18 mouse cellular contexts compared by ENCODE assay signal in genomic region chr5:3382343-3383040, GRCm38 (mm10). TPM values are rescaled to one million over a fixed set of nuclear protein-coding genes. Genes with fewer than 3 reads are reported as not detected.
DNase-seq lines count a peak whose midpoint lies in the region; ATAC-seq and TF ChIP-seq lines count a peak whose summit lies in the region.
"Had no signal": no experiment of that assay in that cellular context is flagged by ENCODE, and none has a peak within 500 bp of the region (broad histone marks: within the 10 kb centered on the region; RNA-seq: fewer than 3 reads in every experiment).

No protein-coding gene starts in this region.

- peak overlapping the region; percentile 14 for H3K9ac ChIP-seq in heart, adult 2 months (ENCODE audit: low read depth, low read length)
- no peak overlapping the region for H3K9ac ChIP-seq in lung, postnatal 0 days (replicated peaks; ENCODE audit: low read depth)
- no peak overlapping the region for H3K9ac ChIP-seq in neural tube, embryonic 15.5 days (replicated peaks)
- H3K9ac ChIP-seq: forebrain, embryonic 12.5 days; kidney, embryonic 15.5 days; liver, embryonic 13.5 days; neural tube, embryonic 13.5 days had no signal

- TF ChIP-seq CTCF in heart, adult 2 months (IDR thresholded peaks at IDR 0.05), result no peak
- no peak for TF ChIP-seq CTCF in lung, postnatal 0 days (IDR thresholded peaks at IDR 0.05)

- intact Hi-C loops in heart, adult 2 months (cut with DNase I), result no loop called here

- 58% methylated on average over 13 of the region's 13 CpGs for WGBS in heart, adult 2 months
- 71% methylated on average over 13 of the region's 13 CpGs for WGBS in lung, postnatal 0 days
- WGBS in neural tube, embryonic 15.5 days, result 79% methylated on average over 13 of the region's 13 CpGs

- H3K27ac ChIP-seq in heart, adult 2 months, result peak overlapping the region; percentile 68
- H3K27ac ChIP-seq in lung, postnatal 0 days (ENCODE audit: low read length), result no peak overlapping the region
- H3K27ac ChIP-seq in neural tube, embryonic 15.5 days (replicated peaks), result no peak overlapping the region
- H3K27ac ChIP-seq: forebrain, embryonic 12.5 days; hindbrain, embryonic 10.5 days; kidney, embryonic 15.5 days; liver, embryonic 13.5 days; neural tube, embryonic 13.5 days had no signal

- H3K9me3 ChIP-seq in lung, postnatal 0 days (ENCODE audit: low read length), result no peaks in the 10 kb centered on the region
- no peaks in the 10 kb centered on the region for H3K9me3 ChIP-seq in neural tube, embryonic 15.5 days (replicated peaks)
- H3K9me3 ChIP-seq: forebrain, embryonic 12.5 days; hindbrain, embryonic 10.5 days; kidney, embryonic 15.5 days; liver, embryonic 13.5 days; neural tube, embryonic 13.5 days had no signal

- TF ChIP-seq EP300 in heart, adult 2 months (IDR thresholded peaks at IDR 0.05; ENCODE audit: insufficient read depth, low read depth, low read length), result no peak
- TF ChIP-seq EP300 in lung, postnatal 0 days (IDR thresholded peaks at IDR 0.05), result no peak

- no peaks in the 10 kb centered on the region; the same call in 1 of the 2 replicates for H3K79me2 ChIP-seq in heart, adult 2 months (replicated peaks; ENCODE audit: control insufficient read depth, insufficient read depth, low read length)

- H3K36me3 ChIP-seq in heart, adult 2 months (ENCODE audit: control insufficient read depth, insufficient read depth, low read length), result peaks cover 2% of the 10 kb centered on the region
- H3K36me3 ChIP-seq in lung, postnatal 0 days (ENCODE audit: insufficient read depth, low read length), result no peaks in the 10 kb centered on the region
- H3K36me3 ChIP-seq in neural tube, embryonic 15.5 days, result no peaks in the 10 kb centered on the region
- H3K36me3 ChIP-seq: forebrain, embryonic 12.5 days; hindbrain, embryonic 10.5 days; kidney, embryonic 15.5 days; neural tube, embryonic 13.5 days had no signal

- no peak for ATAC-seq in lung, postnatal 0 days
- peak; percentile 61 for ATAC-seq in megakaryocyte, adult 5-6 weeks (ENCODE audit: poor library complexity, severe bottlenecking)
- no peak for ATAC-seq in neural tube, embryonic 15.5 days (ENCODE audit: low FRiP score)

- 0 out of 2 replicates have a peak overlapping the region, but pooled peaks have one; percentile 8 for H3K4me2 ChIP-seq in lung, postnatal 0 days (replicated peaks; ENCODE audit: low read depth, low read length)
- no peak overlapping the region for H3K4me2 ChIP-seq in neural tube, embryonic 15.5 days
- H3K4me2 ChIP-seq: forebrain, embryonic 12.5 days; kidney, embryonic 15.5 days; liver, embryonic 13.5 days; midbrain, embryonic 11.5 days; neural tube, embryonic 13.5 days had no signal

- no peaks in the 10 kb centered on the region for H3K27me3 ChIP-seq in heart, adult 2 months (ENCODE audit: control insufficient read depth, insufficient read depth, low read length)
- H3K27me3 ChIP-seq in lung, postnatal 0 days (replicated peaks; ENCODE audit: insufficient read depth, low read length), result no peaks in the 10 kb centered on the region
- no peaks in the 10 kb centered on the region for H3K27me3 ChIP-seq in neural tube, embryonic 15.5 days (replicated peaks)
- H3K27me3 ChIP-seq: forebrain, embryonic 12.5 days; kidney, embryonic 15.5 days; liver, embryonic 13.5 days; neural tube, embryonic 13.5 days had no signal

- TF ChIP-seq POLR2A in heart, adult 2 months (IDR thresholded peaks at IDR 0.05; ENCODE audit: insufficient read depth, low read depth, low read length), result no peak

- peaks cover 16% of the 10 kb centered on the region for H3K4me1 ChIP-seq in heart, adult 2 months (ENCODE audit: control insufficient read depth, insufficient read depth, low read length)
- H3K4me1 ChIP-seq in lung, postnatal 0 days (ENCODE audit: insufficient read depth, low read depth, low read length), result peaks cover 3% of the 10 kb centered on the region; the same call in 1 of the 2 replicates
- H3K4me1 ChIP-seq in neural tube, embryonic 15.5 days, result no peaks in the 10 kb centered on the region

- no peak overlapping the region for H3K4me3 ChIP-seq in heart, adult 2 months
- no peak overlapping the region for H3K4me3 ChIP-seq in lung, postnatal 0 days (ENCODE audit: low read depth, low read length)
- no peak overlapping the region for H3K4me3 ChIP-seq in neural tube, embryonic 15.5 days (replicated peaks)
- H3K4me3 ChIP-seq: forebrain, embryonic 12.5 days; hindbrain, embryonic 10.5 days; kidney, embryonic 15.5 days; liver, embryonic 13.5 days; neural tube, embryonic 13.5 days had no signal

- DNase-seq in heart, adult 2 months, result no peak
- no peak for DNase-seq in heart, adult 8-10 months (ENCODE audit: low spot score)
- no peak for DNase-seq in lung, postnatal 0 days (ENCODE audit: low spot score)
- no peak for DNase-seq in lung, postnatal 4 days
- no peak for DNase-seq in natural killer cell, adult 2 months (ENCODE audit: low spot score in 2 of 2)
- DNase-seq: cerebellum, postnatal 25 days; gastrocnemius, postnatal 10 days; layer of hippocampus, postnatal 36 days; left cerebral cortex, postnatal 4 days; liver, embryonic 13.5 days; thymus, postnatal 36 days had no signal

RNA-seq across cellular contexts. Expression of gene Cdk6, which starts 41.2 kb away (rescaled TPM):
- total RNA-seq in heart, adult 2 months (2021), result 10 to 100 TPM in 1 of 2 experiments, 1 to 10 TPM in 1; 8.1 to 10.6 TPM
- 4.0 and 5.9 TPM in 2 replicates for polyA plus RNA-seq in heart, adult 2 months (2012; rRNA removed)
- total RNA-seq in heart, adult 8-10 months (2022), result 1 to 10 TPM; 4.2 to 9.5 (median 6.3) TPM
- 19.7 and 27.7 TPM in 2 replicates for polyA plus RNA-seq in lung, postnatal 0 days (2015; fragmentation: Nextera tagmentation; extraction: Ambion mirVana)
- 17.9 TPM in 2 replicates for total RNA-seq in megakaryocyte, adult 5-6 weeks (2015)
- 9.7 and 18.8 TPM in 2 replicates for total RNA-seq in megakaryocyte, adult 5-6 weeks (2017)
- polyA plus RNA-seq in neural tube, embryonic 15.5 days (2015; fragmentation: Nextera tagmentation; extraction: Ambion mirVana), result 13.3 and 32.5 TPM in 2 replicates
